Mouse (Mus musculus) gastrocnemius, adult 2 months (tissue): ENCODE measurements at regions not wholly inside any gene's neighbourhood (a gene's known extent, or its start where the extent isn't known, plus 50 kb on each side); places are given as distances from the start of the nearest gene placed in this dataset.

ENCODE experiments used
- DNase-seq: peaks from one replicate; pipeline ENCODE4 v3.0.0; 2022
- H3K27ac ChIP-seq: fragments of 200-600 bp; 2 replicates; pipeline ENCODE4 v1.8.1; 2022; ENCODE audit warnings: mild to moderate bottlenecking
- H3K4me3 ChIP-seq: fragments of 200-600 bp; 2 replicates; pipeline ENCODE4 v1.8.1; 2022; ENCODE audit warnings: mild to moderate bottlenecking, moderate library complexity
- CTCF ChIP-seq: fragments of 200-600 bp; IDR thresholded peaks from 2 replicates; pipeline ENCODE4 v1.8.1; 2022; ENCODE audit warnings: antibody characterized with exemption, mild to moderate bottlenecking, moderate library complexity
- intact Hi-C: fragments of 180-260 bp; cut with DNase I; formaldehyde crosslinking; loops from one replicate; pipeline ENCODE4 v1.15.1; 2025

DNA sequence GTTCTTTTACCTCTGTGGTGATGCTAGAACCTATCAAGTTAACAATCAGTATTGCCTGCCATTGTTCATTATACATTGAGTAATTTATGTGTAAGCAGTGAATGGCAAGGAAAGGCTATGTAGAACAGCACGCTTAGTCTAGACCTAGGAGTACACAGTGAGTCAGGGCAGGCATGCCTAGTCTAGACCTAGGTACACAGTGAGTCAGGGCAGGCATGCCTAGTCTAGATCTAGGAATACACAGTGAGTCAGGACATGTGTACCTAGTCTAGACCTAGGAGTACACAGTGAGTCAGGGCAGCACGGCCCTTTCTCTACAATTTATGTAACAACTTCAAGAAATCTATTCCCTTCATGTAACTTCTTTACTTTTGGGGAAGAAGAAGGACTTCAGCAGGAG is 347.2 kb downstream of the Tmem232 start:
- intact Hi-C loops, result no loop called here
- no peak for TF ChIP-seq CTCF
- H3K4me3 ChIP-seq, result no peak overlapping the region
- DNase-seq, result no peak
- H3K27ac ChIP-seq, result no peak overlapping the region

DNA sequence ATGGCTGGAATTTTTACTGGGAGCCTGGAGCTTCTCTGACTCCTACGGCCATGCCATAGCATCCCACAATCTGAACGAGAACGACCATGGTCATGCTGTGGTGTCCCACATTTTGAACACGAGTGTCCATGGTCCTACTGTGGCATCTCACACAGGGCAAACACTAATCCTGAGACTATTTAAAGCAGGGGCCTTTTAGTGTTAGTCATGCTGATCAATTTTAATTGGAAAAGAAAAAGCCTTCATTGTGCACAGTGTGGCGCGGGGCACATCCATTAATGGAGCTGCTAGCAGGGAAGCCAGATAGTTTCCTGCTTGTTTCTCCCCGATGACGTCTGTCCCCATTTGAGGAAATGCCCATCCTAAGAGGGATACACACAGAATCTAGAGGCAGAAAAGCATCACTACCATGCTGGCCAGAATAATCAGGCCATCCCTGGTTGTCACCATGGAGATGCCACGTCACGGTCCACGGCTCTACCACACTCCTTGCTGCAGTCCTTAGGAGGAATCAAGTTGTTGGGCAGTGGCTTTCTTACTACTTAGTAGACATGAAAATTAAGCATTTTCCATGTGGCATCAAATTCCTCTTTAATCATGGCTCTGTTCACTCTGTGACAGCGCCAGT is 348.0 kb downstream of the Tmem232 start:
- no peak for DNase-seq
- intact Hi-C loops, result no loop called here
- Histone ChIP-seq H3K4me3 (no peak overlapping the region), H3K27ac (no peak overlapping the region)
- no peak for TF ChIP-seq CTCF

DNA sequence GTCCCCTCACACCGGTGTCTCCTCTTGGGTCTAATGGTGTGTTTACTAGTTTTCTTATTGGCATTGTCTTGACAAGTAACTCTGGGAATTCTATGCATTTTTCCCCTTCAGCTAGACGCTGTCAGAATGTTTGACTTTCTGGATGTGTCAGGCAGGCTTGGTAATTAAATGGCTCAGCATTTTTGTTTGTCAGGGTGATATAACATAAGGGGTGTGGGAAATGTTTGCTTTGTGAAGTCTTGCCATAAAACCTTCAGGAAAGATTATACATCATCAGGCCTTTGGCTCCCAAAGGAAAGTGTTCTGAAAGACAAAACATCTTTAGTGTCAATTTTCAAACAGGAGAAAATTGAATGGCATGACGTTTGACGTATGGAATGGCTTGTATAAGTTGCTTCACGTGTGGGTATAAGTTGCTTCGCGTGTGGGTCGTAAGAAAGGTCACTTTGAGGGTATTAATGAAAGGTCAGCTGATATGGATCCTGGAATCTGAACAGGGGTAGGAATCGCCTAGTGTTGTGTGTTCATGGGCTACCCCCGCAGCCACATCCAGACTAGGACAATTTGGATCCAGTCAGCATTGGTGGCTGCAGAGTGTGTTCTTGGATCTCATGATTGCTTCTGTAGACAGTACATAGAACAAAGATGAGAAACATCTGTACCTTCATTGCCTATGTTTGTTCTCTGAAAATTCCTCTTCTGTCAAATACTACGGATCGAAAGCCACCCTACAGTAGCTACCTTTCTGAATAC is 349.6 kb downstream of the Tmem232 start:
- intact Hi-C loops, result no loop called here
- TF ChIP-seq CTCF, result no peak
- DNase-seq, result no peak
- H3K4me3 ChIP-seq, result no peak overlapping the region
- no peak overlapping the region for H3K27ac ChIP-seq

DNA sequence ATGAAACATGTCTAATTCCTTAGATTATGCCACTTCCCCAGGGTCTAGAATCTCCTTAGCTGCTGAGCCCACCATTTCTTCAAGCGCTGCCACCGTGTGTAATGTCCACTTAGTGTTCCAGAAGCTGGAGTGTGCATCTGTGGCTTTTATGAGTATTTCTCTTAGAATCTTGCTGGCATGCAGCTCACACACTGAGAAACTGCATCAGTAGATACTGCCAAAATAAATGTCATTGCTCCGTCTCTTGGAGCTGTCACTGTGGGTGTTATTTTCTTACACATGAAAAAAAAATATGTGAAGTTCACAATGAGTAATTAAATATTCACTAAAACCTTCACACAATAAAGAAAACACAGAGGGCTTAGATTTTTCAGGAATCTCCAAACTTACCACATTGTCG is 345.3 kb upstream of the 4930583I09Rik start:
- intact Hi-C loops, result no loop called here
- DNase-seq, result no peak
- no peak for TF ChIP-seq CTCF
- H3K4me3 ChIP-seq, result no peak overlapping the region
- H3K27ac ChIP-seq, result no peak overlapping the region

DNA sequence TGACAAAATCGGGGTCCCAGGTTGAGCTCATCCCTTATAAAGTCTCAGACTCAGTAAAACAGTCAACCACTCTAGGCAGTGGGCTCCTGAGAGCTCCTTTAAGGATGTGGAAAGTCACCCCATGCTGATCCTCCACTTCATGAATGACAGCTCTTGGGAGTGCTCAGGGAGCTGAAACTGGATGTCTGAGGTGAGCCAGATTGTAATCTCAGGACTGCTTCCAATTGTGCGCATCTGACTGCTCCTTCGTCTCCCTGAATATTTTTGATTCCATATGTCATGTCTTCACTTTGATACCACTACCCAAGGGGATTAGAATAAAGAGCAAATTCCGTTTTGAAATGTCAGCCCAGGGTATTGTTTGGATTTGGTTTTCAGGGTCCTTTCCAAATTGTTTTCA is 339.9 kb upstream of the 4930583I09Rik start:
- Histone ChIP-seq H3K27ac (no peak overlapping the region), H3K4me3 (no peak overlapping the region)
- intact Hi-C loops, result no loop called here
- no peak for DNase-seq
- TF ChIP-seq CTCF, result no peak

DNA sequence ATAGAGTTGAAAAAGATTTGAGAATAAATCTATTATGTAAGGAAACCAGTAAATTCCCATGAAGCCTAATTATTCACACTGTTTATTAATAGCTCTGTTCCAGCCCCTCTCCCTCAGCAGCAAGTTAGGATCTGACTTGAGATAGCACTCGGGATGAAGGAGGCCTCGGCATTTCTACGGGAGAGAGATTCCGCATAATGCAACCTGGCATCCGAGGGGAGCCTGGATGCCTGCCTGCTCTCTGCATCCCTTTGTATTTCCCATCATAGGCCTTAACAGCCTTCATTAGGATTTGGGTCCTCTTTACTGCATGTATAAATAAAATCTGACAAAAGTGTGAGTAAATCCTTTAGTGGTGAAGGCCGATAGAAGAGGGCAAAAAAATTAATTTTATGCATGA is 338.2 kb upstream of the 4930583I09Rik start:
- no peak for DNase-seq
- no peak for TF ChIP-seq CTCF
- no peak overlapping the region for H3K27ac ChIP-seq
- intact Hi-C loops, result no loop called here
- no peak overlapping the region for H3K4me3 ChIP-seq

DNA sequence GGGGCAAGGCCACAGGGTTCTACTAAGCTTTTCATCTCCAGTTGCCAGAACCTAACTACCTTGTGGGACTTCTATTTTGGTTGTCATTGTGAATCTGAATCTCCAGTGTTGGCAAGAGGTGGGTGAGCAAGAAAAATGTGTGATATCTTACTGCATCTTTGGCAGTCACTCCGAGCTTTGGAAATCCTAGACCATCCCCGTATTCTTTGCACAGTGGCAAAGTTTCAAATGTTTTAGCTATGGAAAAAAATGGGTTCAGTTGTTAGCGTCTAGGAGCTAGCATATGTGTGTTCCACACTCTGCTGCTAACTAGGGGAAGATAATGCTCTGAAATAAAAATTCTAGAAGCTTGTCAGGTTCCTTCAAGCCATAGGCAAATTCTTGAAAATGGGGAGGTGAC is 337.4 kb upstream of the 4930583I09Rik start:
- H3K4me3 ChIP-seq, result no peak overlapping the region
- no peak overlapping the region for H3K27ac ChIP-seq
- no peak for TF ChIP-seq CTCF
- intact Hi-C loops, result no loop called here
- no peak for DNase-seq

DNA sequence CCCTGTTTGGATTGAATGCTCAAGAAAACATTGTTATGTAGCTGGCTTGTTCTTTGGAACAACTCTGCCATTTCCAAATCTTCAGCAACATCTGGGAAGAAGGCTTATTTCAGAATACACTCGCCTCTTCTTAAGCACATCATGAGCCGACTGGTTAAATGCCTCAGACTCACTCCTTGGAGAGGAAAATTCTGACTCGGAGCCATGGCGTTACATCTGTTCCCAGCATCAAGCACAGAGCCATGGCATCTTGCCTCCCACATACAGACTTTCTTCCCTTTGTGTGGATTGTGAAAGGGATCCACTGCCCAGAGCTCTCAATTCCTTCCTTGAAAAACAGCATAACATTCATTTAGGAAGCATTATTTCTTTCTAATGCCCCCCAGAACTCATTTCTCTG is 334.8 kb upstream of the 4930583I09Rik start:
- intact Hi-C loops, result no loop called here
- peak; percentile 63 for DNase-seq
- TF ChIP-seq CTCF, result no peak
- Histone ChIP-seq H3K27ac (no peak overlapping the region), H3K4me3 (no peak overlapping the region)

DNA sequence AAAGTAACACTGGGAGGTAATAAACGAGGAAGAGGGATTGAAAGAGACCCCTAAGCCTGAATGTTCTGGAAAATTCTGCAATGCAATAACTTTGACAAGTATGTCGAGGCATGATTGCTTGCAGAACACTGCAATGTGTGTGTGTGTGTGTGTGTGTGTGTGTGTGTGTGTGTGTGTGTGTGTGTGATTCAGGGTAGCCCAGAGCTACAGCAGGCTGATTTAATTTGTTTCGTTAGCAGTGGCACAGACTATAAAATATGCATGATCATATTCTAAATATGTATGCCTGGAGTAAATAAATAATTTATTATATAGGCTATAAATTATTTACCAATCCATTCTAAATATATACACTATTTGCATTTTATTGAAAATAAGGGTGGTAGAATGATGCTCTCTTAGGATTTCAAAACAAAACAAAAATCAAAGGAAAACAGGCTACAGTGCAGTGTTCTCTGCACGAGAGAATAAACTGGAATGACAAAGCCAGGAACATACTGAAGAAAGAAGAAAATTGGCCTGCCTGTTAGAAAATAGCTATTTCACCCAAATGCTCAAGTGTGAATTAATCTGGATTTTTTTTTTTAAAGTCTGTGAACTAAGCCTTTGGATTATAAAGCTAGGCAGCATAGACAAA is 334.2 kb upstream of the 4930583I09Rik start:
- no peak overlapping the region for H3K27ac ChIP-seq
- DNase-seq, result no peak
- intact Hi-C loops, result no loop called here
- H3K4me3 ChIP-seq, result no peak overlapping the region
- TF ChIP-seq CTCF, result no peak

DNA sequence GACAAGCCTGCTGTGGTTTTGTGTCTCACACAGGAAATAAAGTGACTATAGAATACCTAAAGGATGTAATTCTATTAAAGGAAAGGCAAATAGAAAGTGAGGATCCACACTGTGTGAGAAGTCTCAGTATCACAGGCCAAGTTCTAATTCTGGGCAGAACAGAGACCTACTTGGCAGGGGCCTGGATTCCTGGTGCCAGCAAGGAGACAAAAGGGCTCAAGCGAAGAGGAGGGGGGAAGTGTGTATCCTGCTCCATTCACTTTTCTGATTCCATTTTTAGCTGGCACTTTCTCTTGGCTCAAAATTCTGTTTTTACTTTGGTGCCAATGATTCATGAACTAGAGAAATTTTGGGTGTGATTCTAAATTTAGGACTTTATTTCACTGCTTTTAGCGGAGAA is 310.5 kb upstream of the 4930583I09Rik start:
- Histone ChIP-seq H3K27ac (no peak overlapping the region), H3K4me3 (no peak overlapping the region)
- DNase-seq, result peak; percentile 32
- intact Hi-C loops, result no loop called here
- no peak for TF ChIP-seq CTCF

DNA sequence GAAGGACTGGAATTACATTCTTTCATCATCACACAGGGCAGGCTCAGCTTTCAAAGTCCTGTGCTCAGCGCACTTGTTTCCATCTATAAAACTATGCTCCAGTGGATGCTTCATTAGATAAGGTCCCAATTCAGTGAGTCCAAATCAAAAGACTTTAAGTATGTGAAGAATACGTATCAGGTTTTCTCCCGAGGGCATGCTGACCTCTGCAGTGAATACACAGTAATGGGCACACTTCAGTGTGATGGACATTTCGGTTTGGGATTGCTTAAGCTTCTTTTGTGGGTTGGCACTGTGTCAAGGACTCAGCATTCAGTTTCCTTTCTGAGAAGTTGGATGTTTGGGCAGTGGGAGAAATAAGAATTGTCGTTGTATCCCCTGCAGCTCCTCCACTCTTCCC is 278.8 kb upstream of the 4930583I09Rik start:
- TF ChIP-seq CTCF, result no peak
- intact Hi-C loops, result no loop called here
- DNase-seq, result no peak

DNA sequence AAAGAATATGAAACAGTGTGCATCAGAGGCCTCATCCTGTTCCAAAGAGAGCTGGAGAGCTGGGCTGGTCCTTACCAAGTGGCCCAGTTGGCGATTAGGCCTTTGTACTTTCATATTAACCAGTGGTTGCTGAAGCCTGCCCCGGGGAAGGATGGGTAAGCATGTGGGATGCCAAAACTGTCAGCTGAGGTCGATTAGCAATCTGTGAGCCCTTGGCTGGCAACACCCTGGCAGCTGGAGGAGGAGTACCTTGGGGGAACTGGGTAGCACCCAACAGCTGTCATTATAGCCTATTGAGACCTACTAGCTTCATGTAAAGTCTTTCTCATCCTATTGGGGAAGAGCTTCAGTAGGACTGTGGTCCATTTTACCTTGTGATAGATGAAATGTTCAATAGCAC is 277.2 kb upstream of the 4930583I09Rik start:
- intact Hi-C loops, result no loop called here
- DNase-seq, result no peak
- Histone ChIP-seq H3K27ac (no peak overlapping the region), H3K4me3 (no peak overlapping the region)
- TF ChIP-seq CTCF, result no peak

More for the DNA sequence above, 278.8 kb upstream of the 4930583I09Rik start:
- no peak overlapping the region for H3K27ac ChIP-seq
- H3K4me3 ChIP-seq, result no peak overlapping the region

DNA sequence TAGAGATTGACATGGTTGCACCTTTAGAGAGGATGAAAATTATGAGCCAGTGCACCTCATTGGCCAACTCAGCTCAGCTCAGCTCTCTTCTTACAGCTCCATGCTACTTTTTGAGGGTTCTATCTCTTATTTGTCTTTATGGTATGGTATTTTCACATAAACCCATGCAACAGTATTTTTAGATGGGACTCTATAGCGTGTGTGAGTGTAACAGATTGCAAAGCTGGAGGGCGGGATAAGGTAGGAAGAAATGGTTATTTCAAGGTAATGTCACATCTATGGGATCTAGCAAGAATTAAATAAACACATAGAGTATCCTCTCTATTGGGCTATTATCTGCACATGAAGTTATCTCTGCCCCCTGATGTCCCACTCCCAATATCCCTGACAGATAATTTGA is 269.8 kb upstream of the 4930583I09Rik start:
- intact Hi-C loops, result no loop called here

More for the DNA sequence above, 269.8 kb upstream of the 4930583I09Rik start:
- DNase-seq, result no peak
- H3K27ac ChIP-seq, result no peak overlapping the region
- H3K4me3 ChIP-seq, result no peak overlapping the region
- TF ChIP-seq CTCF, result no peak
